Comparison of ENCODE assay signal across 16 mouse cellular contexts in genomic region chr6:54283299-54283698, GRCm38 (mm10). TPM values are rescaled to one million over a fixed set of nuclear protein-coding genes. Genes with fewer than 3 reads are reported as not detected.
"Had no signal": no experiment of that assay in that cellular context is flagged by ENCODE, and none has a peak within 500 bp of the region (broad histone marks: within the 10 kb centered on the region; RNA-seq: fewer than 3 reads in every experiment).

No protein-coding gene starts in this region.

- H3K4me3 ChIP-seq: layer of hippocampus, adult 2 months; limb, embryonic 12.5 days; liver, embryonic 13.5 days; lung, embryonic 15.5 days; stomach, embryonic 15.5 days had no signal

- H3K27ac ChIP-seq: layer of hippocampus, adult 2 months; limb, embryonic 12.5 days; liver, embryonic 13.5 days; lung, embryonic 15.5 days; macrophage; stomach, embryonic 15.5 days had no signal

- H3K9ac ChIP-seq: limb, embryonic 12.5 days; liver, embryonic 13.5 days; liver, postnatal 0 days; lung, embryonic 15.5 days; stomach, embryonic 15.5 days had no signal

- H3K4me2 ChIP-seq: limb, embryonic 12.5 days; liver, embryonic 13.5 days; lung, embryonic 15.5 days; stomach, embryonic 15.5 days had no signal

- H3K36me3 ChIP-seq: limb, embryonic 12.5 days; liver, embryonic 13.5 days; lung, embryonic 15.5 days; stomach, embryonic 15.5 days had no signal

- ATAC-seq: liver, postnatal 0 days had no signal

- DNase-seq: kidney, adult 18-20 months; kidney, postnatal 10 days; kidney, postnatal 4 days; liver; liver, embryonic 13.5 days; liver, postnatal 0 days; lung, postnatal 14 days; midbrain, embryonic 14.5 days; right cerebral cortex, postnatal 25 days; thymus, adult 2 months had no signal

- H3K27me3 ChIP-seq: limb, embryonic 12.5 days; liver, embryonic 13.5 days; lung, embryonic 15.5 days; stomach, embryonic 15.5 days had no signal

- H3K9me3 ChIP-seq: limb, embryonic 12.5 days; liver, embryonic 13.5 days; lung, embryonic 15.5 days; stomach, embryonic 15.5 days had no signal

RNA-seq across cellular contexts. Expression of gene Prr15, which starts 42.3 kb away (rescaled TPM):
- total RNA-seq: monocyte, adult 5-6 weeks had no signal
